Mouse (Mus musculus) hindbrain, embryonic 10.5 days (tissue): Measurements from ENCODE around the gene Olfr69. TPM values are rescaled to one million over a fixed set of nuclear protein-coding genes. Genes with fewer than 3 reads are reported as not detected.
A peak's percentile ranks its signal among the peaks of the same experiment; 100 is the strongest.
"Not testable (repeated sequence)": the region's sequence is repeated elsewhere in the genome, so short reads cannot be mapped to it uniquely, and the experiment has no call there.

Experiments used
- DNase-seq: peaks from one replicate; pipeline ENCODE4 v3.0.0-alpha.2; 2017; ENCODE audit warnings: low spot score
- H3K27ac ChIP-seq: fragments of 300-500 bp; sonication (generic); 2 replicates; pipeline ENCODE4 v1.5.1; 2016; ENCODE audit warnings: mild to moderate bottlenecking, moderate library complexity
- H3K27me3 ChIP-seq: fragments of 300-500 bp; sonication (generic); 2 replicates; pipeline ENCODE4 v1.6.1; 2016; ENCODE audit warnings: mild to moderate bottlenecking; ENCODE audit not compliant: poor library complexity, insufficient read depth, severe bottlenecking
- H3K36me3 ChIP-seq: fragments of 300-500 bp; sonication (generic); 2 replicates; pipeline ENCODE4 v1.6.1; 2016; ENCODE audit warnings: mild to moderate bottlenecking, moderate library complexity
- H3K4me1 ChIP-seq: fragments of 300-500 bp; sonication (generic); replicated peaks from 2 replicates; pipeline ENCODE4 v1.6.1; 2016; ENCODE audit warnings: mild to moderate bottlenecking
- H3K4me3 ChIP-seq: fragments of 300-500 bp; sonication (generic); 2 replicates; pipeline ENCODE4 v1.5.1; 2016; ENCODE audit warnings: mild to moderate bottlenecking, moderate library complexity
- H3K9me3 ChIP-seq: fragments of 300-500 bp; sonication (generic); 2 replicates; pipeline ENCODE4 v1.6.1; 2016; ENCODE audit warnings: mild to moderate bottlenecking, moderate library complexity
- WGBS: fragments of 180-500 bp; shearing (Covaris S2); methylation state at CpG from one replicate; pipeline ENCODE4 v1.1.7; 2016; 5-methylcytosine and 5-hydroxymethylcytosine counted together
- polyA plus RNA-seq: library from polyadenylated mRNA; unstranded; fragments of >200 nt; fragmentation: Nextera tagmentation; extraction: Ambion mirVana; gene quantifications from 2 replicates; pipeline ENCODE4 v1.2.1, GENCODE M21; 2016

Gene Olfr69
- not detected in 2 replicates for polyA plus RNA-seq

DNA sequence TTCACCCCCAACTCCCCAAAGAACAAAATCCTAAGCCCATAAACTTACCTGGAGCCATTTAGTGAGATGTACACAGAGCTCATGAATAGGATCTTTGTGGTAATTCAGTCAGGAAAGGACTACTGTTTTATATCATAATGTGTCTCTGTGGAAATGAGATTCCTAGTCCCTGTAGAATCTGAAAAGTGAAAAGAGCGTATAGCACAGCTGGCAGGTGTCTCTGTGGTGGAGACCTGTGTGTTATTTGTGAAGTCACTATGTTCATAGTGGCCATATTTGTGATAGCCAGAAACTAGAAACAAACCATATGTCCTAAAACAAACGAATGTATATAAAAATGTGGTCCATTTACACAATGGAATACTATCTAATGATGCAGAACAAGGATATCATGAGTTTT, at the start of gene Olfr69:
Olfr69 (minus strand) TSS at position 101 of the 400 bp plus-strand sequence.
- 73% methylated on average over 2 of the region's 2 CpGs for WGBS
- no peak for DNase-seq
- no peaks in the 10 kb centered on the region for H3K36me3 ChIP-seq
- no peaks in the 10 kb centered on the region for H3K9me3 ChIP-seq
- no peaks in the 10 kb centered on the region for H3K4me1 ChIP-seq
- no peak within 1 kb of the TSS for H3K27ac ChIP-seq
- no peak within 1 kb of the TSS for H3K4me3 ChIP-seq
- H3K27me3 ChIP-seq = no peaks in the 10 kb centered on the region

DNA sequence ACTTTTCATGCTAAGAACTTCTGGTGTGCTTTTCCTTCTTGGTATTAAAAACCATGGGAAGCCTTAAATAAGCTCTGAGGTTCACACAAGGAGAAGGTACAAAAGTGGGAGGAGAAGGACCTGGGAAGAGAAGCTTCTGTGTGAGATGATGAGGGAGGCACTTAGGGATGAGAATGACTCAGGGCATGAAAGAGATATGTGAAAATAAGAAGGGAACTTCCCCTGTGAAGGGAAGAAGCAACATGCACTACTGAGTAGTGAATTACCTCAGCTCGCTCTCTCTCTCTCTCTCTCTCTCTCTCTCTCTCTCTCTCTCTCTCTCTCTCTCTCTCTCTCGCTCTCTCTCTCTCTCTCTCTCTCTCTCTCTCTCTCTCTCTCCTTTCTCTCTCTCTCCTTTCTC, 43.7 kb upstream of the Olfr69 start:
- not testable (repeated sequence) for H3K27ac ChIP-seq, H3K36me3 ChIP-seq, H3K9me3 ChIP-seq, H3K4me3 ChIP-seq, DNase-seq, H3K27me3 ChIP-seq, H3K4me1 ChIP-seq
- 89% methylated on average over 1 of the region's 2 CpGs for WGBS

DNA sequence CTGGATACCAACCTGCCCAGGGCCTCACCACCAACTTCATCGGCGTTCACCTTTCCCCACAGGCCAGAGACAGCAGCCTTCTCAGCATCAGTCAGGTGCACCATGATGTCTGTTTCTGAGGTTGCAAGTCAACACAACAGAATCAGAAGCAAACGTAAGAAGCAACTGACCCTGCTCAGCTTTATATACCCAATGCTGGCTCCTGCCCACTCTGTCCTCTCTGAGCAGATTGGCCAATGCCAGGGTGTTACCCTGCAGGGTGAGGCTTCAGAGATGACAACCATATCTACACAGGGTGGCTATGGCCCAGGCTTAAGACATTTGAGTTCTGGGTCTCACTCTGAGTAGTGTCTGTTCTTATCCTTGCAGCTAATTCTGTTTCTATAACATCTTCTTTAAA, 42.4 kb upstream of the Olfr69 start, which contains the start of gene Hbb-bt:
Hbb-bt (minus strand) TSS at position 231 of the 400 bp plus-strand sequence.
- DNase-seq = no peak
- H3K36me3 ChIP-seq = no peaks in the 10 kb centered on the region
- no peak within 1 kb of the TSS for H3K4me3 ChIP-seq
- no peaks in the 10 kb centered on the region for H3K9me3 ChIP-seq
- WGBS = 83% methylated on average over 3 of the region's 3 CpGs
- no peaks in the 10 kb centered on the region for H3K27me3 ChIP-seq
- H3K27ac ChIP-seq = no peak within 1 kb of the TSS
- no peaks in the 10 kb centered on the region for H3K4me1 ChIP-seq

DNA sequence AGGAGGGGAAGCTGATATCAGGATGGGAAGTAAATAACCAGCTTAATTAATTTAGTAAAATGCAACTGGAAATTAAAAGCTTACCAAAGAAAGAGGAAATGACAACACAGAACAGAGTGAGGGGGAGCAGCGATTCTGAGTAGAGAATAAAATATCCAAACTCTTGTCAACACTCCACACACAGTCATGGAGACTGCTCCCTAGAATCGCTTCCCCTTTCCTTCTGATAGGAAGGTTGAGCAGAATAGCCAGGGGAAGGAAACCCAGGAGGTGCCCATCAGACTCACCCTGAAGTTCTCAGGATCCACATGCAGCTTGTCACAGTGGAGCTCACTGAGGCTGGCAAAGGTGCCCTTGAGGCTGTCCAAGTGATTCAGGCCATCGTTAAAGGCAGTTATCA, 41.8 kb upstream of the Olfr69 start:
- not testable (repeated sequence) for H3K36me3 ChIP-seq, H3K4me1 ChIP-seq, H3K9me3 ChIP-seq, H3K27me3 ChIP-seq, H3K4me3 ChIP-seq, DNase-seq, H3K27ac ChIP-seq
- WGBS = no CpG with 5 or more reads among the region's 3 CpGs

DNA sequence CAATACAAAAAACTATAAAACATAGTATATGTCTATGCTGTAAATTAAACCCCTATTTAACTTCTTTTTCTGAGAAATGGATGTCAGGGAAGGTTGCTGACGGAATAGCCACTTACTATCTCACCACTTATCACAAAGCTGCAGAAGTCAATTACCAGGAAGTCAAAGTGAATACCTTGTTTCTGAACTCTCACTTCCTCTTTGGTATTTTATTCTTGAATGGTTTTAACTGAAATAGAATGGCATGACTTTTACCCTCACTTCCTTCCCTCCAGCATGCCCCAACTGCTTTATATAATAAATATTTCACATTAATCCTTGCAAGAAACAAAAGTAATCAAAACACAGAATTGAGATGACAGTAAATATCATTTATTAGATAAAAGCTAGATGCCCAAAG, 40.8 kb upstream of the Olfr69 start:
- DNase-seq = no peak
- H3K27me3 ChIP-seq = no peaks in the 10 kb centered on the region
- no peaks in the 10 kb centered on the region for H3K4me1 ChIP-seq
- WGBS = 82% methylated on average over 1 of the region's 1 CpGs
- no peaks in the 10 kb centered on the region for H3K36me3 ChIP-seq
- no peak overlapping the region for H3K27ac ChIP-seq
- no peaks in the 10 kb centered on the region for H3K9me3 ChIP-seq
- H3K4me3 ChIP-seq = no peak overlapping the region

DNA sequence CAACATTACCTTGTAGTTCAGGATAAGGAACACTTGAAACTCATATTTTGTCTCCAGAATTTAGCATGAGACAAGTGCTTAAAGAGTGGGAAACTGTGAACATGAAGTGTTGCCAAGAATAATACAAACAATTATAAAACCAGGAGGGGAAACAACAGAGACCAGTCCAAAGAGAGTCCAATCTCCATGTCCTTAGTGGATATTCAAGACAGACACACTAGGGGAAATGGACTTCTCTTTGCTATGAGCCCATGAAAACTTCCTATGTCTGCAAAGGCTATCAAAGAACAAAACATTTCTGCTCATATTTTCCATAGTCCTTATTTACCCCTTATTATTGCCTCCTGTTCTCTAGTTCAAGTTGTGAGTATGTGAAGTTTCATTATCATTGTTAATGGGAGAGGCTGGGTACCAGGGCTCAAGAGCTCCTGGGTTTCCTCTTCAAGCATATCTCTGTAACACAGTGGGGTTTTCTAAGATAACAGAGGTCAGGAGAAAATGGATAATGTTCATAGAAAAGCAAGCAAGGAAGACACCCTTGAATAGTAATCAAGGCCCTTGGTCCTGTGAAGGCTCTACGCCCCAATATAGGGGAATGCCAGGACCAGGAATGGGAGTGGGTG, 39.9 kb upstream of the Olfr69 start:
- no peaks in the 10 kb centered on the region for H3K9me3 ChIP-seq
- no peak for DNase-seq
- WGBS = 89% methylated on average over 1 of the region's 1 CpGs

DNA sequence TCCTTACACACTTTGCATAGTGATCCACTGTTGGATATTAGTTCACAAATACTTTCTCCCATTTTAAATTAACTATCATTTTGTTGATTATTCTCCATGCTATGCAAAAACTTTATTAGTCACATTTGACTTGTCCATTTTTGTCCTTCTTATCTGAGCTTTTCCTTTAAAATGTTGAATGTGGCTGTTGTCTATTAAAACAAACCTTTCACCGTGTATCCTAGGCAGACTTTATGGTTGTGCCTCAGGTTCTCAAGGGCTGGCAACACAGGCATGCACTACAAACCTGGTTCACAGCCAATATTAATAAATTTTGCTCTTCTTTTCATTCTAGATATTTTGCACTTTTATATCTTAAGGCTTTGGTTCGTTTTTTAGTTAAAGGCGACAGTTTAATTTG, 39.4 kb upstream of the Olfr69 start:
- H3K9me3 ChIP-seq = no peaks in the 10 kb centered on the region
- no peak overlapping the region for H3K27ac ChIP-seq
- no peak overlapping the region for H3K4me3 ChIP-seq
- DNase-seq = no peak
- no peaks in the 10 kb centered on the region for H3K36me3 ChIP-seq
- no peaks in the 10 kb centered on the region for H3K27me3 ChIP-seq
- no peaks in the 10 kb centered on the region for H3K4me1 ChIP-seq
- 78% methylated on average over 3 of the region's 3 CpGs for WGBS

More for the DNA sequence above, 39.9 kb upstream of the Olfr69 start:
- H3K27me3 ChIP-seq = no peaks in the 10 kb centered on the region
- no peak overlapping the region for H3K27ac ChIP-seq
- H3K4me3 ChIP-seq = no peak overlapping the region
- H3K4me1 ChIP-seq = no peaks in the 10 kb centered on the region
- H3K36me3 ChIP-seq = no peaks in the 10 kb centered on the region

DNA sequence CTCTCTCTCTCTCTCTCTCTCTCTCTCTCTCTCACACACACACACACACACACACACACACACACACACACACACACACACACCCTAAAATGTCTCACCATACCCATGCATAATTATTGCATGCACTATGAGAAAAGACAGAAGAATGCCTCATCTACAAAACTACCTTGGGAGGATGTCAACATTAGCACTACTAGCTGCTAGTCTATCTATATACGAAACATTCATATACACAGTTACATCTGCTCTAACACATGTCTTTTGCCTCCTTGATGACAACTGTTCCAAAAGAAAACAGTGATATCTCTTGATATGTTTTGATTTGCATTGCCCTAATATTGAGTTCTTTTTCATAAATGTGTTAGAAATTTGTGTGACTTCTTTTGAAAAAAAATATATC, 38.9 kb upstream of the Olfr69 start:
- Histone ChIP-seq H3K27ac (no peak overlapping the region), H3K4me3 (no peak overlapping the region), H3K4me1 (no peaks in the 10 kb centered on the region), H3K9me3 (no peaks in the 10 kb centered on the region), H3K36me3 (no peaks in the 10 kb centered on the region), H3K27me3 (no peaks in the 10 kb centered on the region)
- WGBS = 92% methylated on average over 1 of the region's 1 CpGs
- DNase-seq = no peak

DNA sequence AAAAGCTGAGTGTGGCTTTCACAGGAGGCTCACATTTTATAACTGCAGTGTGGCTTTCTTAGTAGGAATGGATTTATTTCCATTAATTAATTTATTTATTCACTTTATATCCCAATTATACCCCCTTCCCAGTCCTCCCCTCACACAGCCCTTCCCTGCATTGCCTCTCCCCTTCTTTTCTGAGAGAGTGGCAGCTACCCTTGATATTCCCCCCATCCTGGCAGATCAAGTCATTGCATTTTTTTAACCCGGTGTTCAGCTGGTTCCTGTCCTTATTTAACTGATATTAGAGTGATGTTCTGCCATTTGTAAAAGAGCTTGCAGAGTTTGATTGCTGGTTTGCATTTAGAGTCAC, 38.4 kb upstream of the Olfr69 start:
- Histone ChIP-seq H3K4me1 (no peaks in the 10 kb centered on the region), H3K4me3 (no peak overlapping the region), H3K27me3 (no peaks in the 10 kb centered on the region), H3K36me3 (no peaks in the 10 kb centered on the region), H3K9me3 (no peaks in the 10 kb centered on the region), H3K27ac (no peak overlapping the region)
- DNase-seq = no peak
- WGBS = 75% methylated on average over 1 of the region's 1 CpGs

DNA sequence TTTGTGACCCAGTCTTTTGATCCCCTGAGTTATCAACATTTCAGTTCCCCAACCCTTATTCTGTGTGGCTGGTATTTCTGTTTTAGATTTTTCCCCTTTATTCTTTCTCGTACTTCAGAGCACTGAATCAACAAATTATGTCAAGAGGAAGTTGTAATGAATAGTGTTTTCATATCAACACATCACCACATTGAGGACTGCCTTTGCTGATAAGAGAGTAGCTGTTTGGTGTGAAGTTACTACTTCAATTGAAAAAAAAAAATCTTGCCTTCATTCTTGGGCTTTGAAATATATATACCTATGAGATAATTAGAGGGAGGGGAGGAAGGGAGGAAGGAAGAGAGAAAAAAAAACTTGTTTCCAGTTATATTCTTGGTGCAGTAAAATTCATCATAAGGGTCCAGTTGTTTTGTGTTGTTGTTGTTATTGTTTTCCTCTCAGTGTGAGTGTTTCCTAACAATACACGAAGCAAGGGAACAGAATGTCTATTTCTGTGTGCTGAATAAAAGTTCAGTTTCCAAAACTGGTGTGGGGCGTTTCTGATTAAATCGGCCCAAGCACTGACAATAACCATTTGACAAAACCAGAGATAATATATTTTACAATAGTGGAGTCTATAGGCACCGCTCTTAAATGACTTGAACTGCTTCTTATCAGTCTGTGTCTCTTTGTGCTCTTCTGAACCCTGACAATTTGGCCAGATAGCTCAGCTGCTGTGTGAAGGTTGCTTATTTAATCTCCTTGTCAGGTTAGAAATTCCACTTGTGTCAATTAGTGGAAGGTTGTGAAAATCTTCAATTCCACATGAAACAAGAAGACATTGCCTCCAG, 37.8 kb upstream of the Olfr69 start:
- Histone ChIP-seq H3K4me1 (no peaks in the 10 kb centered on the region), H3K27me3 (no peaks in the 10 kb centered on the region), H3K36me3 (no peaks in the 10 kb centered on the region), H3K9me3 (no peaks in the 10 kb centered on the region), H3K4me3 (no peak overlapping the region), H3K27ac (no peak overlapping the region)
- WGBS = 79% methylated on average over 5 of the region's 5 CpGs
- DNase-seq = no peak

DNA sequence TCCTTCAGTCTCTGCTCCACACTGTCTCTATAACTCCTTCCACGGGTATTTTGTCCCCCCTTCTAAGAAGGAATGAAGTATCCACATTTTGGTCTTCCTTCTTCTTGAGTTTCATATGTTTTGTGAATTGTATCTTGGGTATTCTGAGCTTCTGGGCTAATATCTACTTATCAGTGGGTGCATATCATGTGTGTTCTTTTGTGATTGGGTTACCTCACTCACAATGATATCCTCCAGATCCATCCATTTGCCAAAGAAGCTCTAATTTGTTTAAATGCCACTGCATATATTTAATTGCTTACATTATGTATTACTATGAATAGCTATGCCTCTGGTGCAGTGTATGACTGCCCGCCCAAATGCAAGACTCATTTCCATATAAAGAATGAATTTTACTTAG, 36.7 kb upstream of the Olfr69 start:
- not testable (repeated sequence) for H3K4me1 ChIP-seq, H3K36me3 ChIP-seq, DNase-seq, H3K4me3 ChIP-seq, H3K27ac ChIP-seq, H3K27me3 ChIP-seq, H3K9me3 ChIP-seq
- WGBS = 77% methylated on average over 2 of the region's 2 CpGs

DNA sequence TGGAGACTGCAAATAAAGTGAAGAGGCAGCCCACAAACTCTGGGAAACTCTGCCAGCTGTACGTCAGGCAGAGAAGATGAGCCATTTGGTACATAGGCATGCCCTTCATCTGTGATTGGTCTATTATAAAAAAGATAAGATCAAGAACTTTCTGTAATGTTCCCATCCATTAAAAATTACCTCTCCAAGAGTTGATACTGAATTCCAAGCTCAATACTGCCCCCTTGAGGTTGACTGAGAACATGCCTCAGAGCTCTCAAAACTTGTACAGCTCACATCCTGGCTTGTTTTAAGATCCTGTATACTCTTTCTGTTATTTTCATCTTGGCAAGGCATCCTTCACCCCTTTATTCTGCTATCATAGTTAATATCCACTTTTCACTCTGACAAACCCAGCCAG, 35.5 kb upstream of the Olfr69 start:
- DNase-seq = peak; percentile 7
- Histone ChIP-seq H3K4me1 (no peaks in the 10 kb centered on the region), H3K27me3 (no peaks in the 10 kb centered on the region), H3K27ac (no peak overlapping the region), H3K9me3 (no peaks in the 10 kb centered on the region), H3K36me3 (no peaks in the 10 kb centered on the region), H3K4me3 (no peak overlapping the region)
- 78% methylated on average over 1 of the region's 1 CpGs for WGBS

DNA sequence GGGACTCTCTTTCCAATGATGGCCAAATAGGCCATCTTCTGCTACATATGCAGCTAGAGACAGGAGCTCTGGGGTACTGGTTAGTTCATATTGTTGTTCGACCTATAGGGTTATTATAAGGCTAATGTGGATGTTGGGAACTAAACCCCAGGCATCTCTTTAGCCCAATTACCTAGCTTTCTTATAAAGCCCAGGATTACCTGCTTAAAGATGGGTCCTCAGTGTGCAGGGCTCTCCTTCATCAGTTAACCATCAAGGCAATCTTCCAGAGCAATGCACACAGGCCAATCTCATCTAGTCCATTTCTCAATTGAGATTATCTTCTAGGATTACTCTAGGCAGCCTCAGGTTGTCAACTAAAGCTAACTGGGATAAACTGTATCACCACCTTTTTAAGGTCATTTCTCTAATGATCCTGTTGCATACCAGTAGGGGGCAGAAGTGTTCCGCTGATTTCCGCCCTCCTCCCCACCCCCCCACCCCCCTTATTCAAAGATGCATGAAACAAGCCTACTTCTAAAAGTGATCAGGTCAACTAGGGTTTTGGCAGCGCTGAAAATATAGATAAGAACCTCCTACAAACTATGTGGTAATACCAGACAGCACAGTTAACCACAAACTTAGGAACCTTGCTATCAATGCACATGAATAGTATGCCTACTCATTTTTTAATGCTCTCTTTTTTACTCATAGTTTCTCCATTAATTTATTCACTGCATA, 21.4 kb upstream of the Olfr69 start:
- Histone ChIP-seq H3K27me3 (no peaks in the 10 kb centered on the region), H3K9me3 (no peaks in the 10 kb centered on the region), H3K36me3 (no peaks in the 10 kb centered on the region), H3K27ac (no peak overlapping the region), H3K4me3 (no peak overlapping the region), H3K4me1 (no peaks in the 10 kb centered on the region)
- WGBS = 24% methylated on average over 4 of the region's 4 CpGs
- DNase-seq = no peak
